Mouse (Mus musculus) intestine, embryonic 14.5 days (tissue): ENCODE data around the gene Tjp1. TPM values are rescaled to one million over a fixed set of nuclear protein-coding genes. Genes with fewer than 3 reads are reported as not detected.

Experiments used
- ATAC-seq: fragments of 200-750 bp; cut with Nextera tagmentation; replicated peaks from 2 replicates; pipeline ENCODE4 v1.8.0; 2017; ENCODE audit warnings: low read depth, moderate number of reproducible peaks, moderate TSS enrichment, moderate library complexity; ENCODE audit not compliant: low FRiP score, low TSS enrichment
- DNase-seq: peaks from one replicate; pipeline ENCODE4 v3.0.0-alpha.2; 2018; ENCODE audit warnings: low spot score
- H3K27ac ChIP-seq: fragments of 300-500 bp; sonication (generic); 2 replicates; pipeline ENCODE4 v1.5.1; 2014; ENCODE audit warnings: low read depth, mild to moderate bottlenecking, control low read depth
- H3K27me3 ChIP-seq: fragments of 300-500 bp; sonication (generic); replicated peaks from 2 replicates; pipeline ENCODE4 v1.6.1; 2014; ENCODE audit warnings: low read length, control low read depth; ENCODE audit not compliant: control insufficient read depth, insufficient read depth
- H3K36me3 ChIP-seq: fragments of 300-500 bp; sonication (generic); 2 replicates; pipeline ENCODE4 v1.6.1; 2014; ENCODE audit warnings: low read length, control low read depth; ENCODE audit not compliant: control insufficient read depth, insufficient read depth
- H3K4me1 ChIP-seq: fragments of 300-500 bp; sonication (generic); replicated peaks from 2 replicates; pipeline ENCODE4 v1.6.1; 2014; ENCODE audit warnings: low read length, control low read depth, mixed read lengths; ENCODE audit not compliant: control insufficient read depth, insufficient read depth
- H3K4me2 ChIP-seq: fragments of 300-500 bp; sonication (generic); 2 replicates; pipeline ENCODE4 v1.6.1; 2014; ENCODE audit warnings: low read length
- H3K4me3 ChIP-seq: fragments of 300-500 bp; sonication (generic); 2 replicates; pipeline ENCODE4 v1.5.1; 2014; ENCODE audit warnings: low read depth, low read length, control low read depth, mixed read lengths
- H3K9ac ChIP-seq: fragments of 300-500 bp; sonication (generic); 2 replicates; pipeline ENCODE4 v1.6.1; 2014; ENCODE audit warnings: mild to moderate bottlenecking, low read length
- H3K9me3 ChIP-seq: fragments of 300-500 bp; sonication (generic); 2 replicates; pipeline ENCODE4 v1.6.1; 2016; ENCODE audit warnings: low read length, control low read depth; ENCODE audit not compliant: control insufficient read depth
- WGBS: fragments of 180-500 bp; shearing (Covaris S2); extraction: QIAGEN DNeasy Blood & Tissue Kit; methylation state at CpG from one replicate; pipeline ENCODE4 v1.1.7; 2014; 5-methylcytosine and 5-hydroxymethylcytosine counted together
- polyA plus RNA-seq: library from polyadenylated mRNA; unstranded; fragments of >200 nt; fragmentation: Nextera tagmentation; extraction: Ambion mirVana; gene quantifications from 2 replicates; pipeline ENCODE4 v1.2.1, GENCODE M21; 2014

Tjp1 gene
- polyA plus RNA-seq, 1 experiment from 2014 or later = 15.9 TPM

DNA sequence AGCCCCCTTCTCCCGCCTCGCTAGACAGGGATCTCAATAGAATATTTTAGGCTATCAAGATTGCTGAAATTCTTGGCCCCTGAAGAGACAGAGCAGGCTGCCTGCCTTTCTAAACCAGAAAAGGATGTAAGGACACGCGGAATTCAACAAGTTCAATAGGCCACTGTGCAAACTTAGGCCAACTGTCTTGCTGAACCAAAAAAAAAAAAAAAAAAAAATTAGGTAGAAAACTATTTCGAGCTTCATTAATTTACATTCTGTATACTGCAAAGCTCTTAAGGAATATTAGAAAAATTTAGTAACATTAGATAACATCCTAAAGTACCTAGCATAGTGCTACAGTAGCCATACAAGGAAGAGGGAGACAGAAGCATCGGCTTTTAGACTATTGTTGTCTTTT lies 155.8 kb downstream of the Tjp1 start:
- Histone ChIP-seq H3K9ac (peak overlapping the region; percentile 85), H3K27me3 (no peaks in the 10 kb centered on the region), H3K4me1 (peaks cover 29% of the 10 kb centered on the region), H3K4me3 (peak overlapping the region; percentile 81; the same call in 1 of the 2 replicates), H3K36me3 (no peaks in the 10 kb centered on the region), H3K4me2 (peak overlapping the region; percentile 65), H3K9me3 (no peaks in the 10 kb centered on the region), H3K27ac (peak overlapping the region; percentile 96)
- no peak for DNase-seq
- no peak for ATAC-seq
- 44% methylated on average over 6 of the region's 6 CpGs for WGBS

DNA sequence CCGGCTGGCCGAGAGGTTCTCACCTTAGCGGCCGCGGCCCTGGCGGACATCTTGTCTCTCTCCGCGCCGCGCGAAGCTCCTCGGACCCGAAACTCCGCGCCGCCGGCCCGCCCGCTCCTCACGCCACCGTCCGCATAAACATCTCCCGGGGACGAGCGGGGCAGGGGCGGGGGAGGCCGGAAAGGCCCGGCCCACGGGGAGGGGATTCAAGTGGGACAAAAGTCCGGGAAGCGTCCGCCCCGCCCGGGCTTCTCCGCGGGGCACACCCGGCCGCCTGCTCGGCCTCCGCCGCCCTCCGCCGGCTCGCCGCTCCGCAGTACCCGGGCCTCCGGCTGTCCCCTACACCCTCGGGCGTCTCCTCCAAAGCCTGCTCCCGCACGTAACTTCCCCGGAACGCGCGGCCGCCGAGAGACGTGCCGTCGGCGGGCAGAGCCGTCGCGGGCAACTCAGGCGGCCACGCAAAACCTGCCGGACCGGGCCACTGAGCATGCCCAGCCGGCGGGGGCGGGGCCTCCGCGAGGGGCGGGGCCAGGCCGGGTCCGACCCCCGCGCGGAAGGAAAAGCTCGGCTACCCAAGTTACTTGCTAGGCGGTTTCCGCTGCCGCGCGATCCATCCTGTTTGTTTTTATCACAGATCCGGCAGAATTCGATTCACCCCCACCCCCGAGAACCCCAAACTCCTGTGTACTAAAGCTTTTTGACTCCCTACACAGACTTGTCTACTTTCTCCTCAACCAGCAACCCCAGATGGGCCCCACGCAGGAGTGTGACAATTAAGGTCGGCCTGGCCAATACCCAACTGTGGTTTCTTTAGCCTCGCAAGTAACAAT lies 156.6 kb downstream of the Tjp1 start:
- Histone ChIP-seq H3K9ac (peak overlapping the region; percentile 85), H3K9me3 (no peaks in the 10 kb centered on the region), H3K4me3 (peak overlapping the region; percentile 81), H3K27ac (peak overlapping the region; percentile 96), H3K36me3 (no peaks in the 10 kb centered on the region), H3K4me2 (peak overlapping the region; percentile 65), H3K27me3 (no peaks in the 10 kb centered on the region), H3K4me1 (peaks cover 32% of the 10 kb centered on the region)
- DNase-seq (peak; percentile 91), ATAC-seq (peak; percentile 93)
- under 1% methylated on average over 86 of the region's 92 CpGs for WGBS

DNA sequence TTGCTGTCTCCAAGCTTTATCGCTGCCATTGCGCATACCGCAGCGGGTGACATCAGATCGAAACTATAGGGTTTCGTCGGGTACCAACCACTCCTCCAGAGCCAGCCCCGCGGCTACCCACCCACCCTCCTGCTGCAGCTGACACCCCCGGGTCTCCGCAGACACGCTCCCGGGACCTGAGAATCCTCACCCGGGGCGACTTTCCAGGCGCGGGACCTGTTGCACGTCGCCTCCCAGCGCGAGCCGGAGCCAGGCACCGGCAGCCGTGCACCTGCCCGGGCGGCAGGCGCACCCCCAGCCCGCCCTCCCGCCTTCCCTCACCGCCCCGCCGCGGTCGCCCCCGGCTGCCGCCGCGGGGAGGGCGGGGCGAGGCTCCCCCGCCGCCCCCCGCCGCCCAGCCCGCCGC lies 157.2 kb downstream of the Tjp1 start:
- ATAC-seq (peak; percentile 56), DNase-seq (peak; percentile 80)
- Histone ChIP-seq H3K36me3 (no peaks in the 10 kb centered on the region), H3K27ac (peak overlapping the region; percentile 96), H3K9ac (peak overlapping the region; percentile 85), H3K9me3 (no peaks in the 10 kb centered on the region), H3K4me1 (peaks cover 32% of the 10 kb centered on the region), H3K27me3 (no peaks in the 10 kb centered on the region), H3K4me2 (peak overlapping the region; percentile 65), H3K4me3 (peak overlapping the region; percentile 81)
- WGBS = 1% methylated on average over 39 of the region's 46 CpGs

DNA sequence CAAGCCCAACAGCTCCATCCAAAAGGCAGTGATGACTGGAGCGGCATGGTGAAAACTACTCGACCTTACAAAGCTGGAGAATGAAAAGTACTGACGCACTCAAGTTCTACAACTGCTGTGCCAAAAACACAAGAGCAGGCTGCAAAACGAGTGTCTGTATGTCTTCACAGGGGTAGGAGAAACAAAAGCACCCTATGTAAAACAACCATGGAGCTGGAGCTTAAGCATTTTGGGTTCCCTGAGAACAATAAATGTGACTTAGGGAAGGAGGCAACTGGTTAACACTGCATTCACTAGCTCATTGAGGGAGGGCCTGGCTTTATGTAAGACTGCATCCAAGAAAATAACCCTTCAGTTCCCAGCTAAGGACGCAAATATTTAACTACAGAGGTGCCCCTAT lies 158.5 kb downstream of the Tjp1 start:
- peak overlapping the region; percentile 81 for H3K4me3 ChIP-seq
- 15% methylated on average over 5 of the region's 5 CpGs for WGBS
- no peaks in the 10 kb centered on the region for H3K27me3 ChIP-seq
- H3K36me3 ChIP-seq = no peaks in the 10 kb centered on the region
- peak overlapping the region; percentile 32 for H3K9ac ChIP-seq
- ATAC-seq = no peak
- H3K4me1 ChIP-seq = peaks cover 27% of the 10 kb centered on the region
- H3K27ac ChIP-seq = no peak overlapping the region
- no peaks in the 10 kb centered on the region for H3K9me3 ChIP-seq
- H3K4me2 ChIP-seq = peak overlapping the region; percentile 65
- no peak for DNase-seq

DNA sequence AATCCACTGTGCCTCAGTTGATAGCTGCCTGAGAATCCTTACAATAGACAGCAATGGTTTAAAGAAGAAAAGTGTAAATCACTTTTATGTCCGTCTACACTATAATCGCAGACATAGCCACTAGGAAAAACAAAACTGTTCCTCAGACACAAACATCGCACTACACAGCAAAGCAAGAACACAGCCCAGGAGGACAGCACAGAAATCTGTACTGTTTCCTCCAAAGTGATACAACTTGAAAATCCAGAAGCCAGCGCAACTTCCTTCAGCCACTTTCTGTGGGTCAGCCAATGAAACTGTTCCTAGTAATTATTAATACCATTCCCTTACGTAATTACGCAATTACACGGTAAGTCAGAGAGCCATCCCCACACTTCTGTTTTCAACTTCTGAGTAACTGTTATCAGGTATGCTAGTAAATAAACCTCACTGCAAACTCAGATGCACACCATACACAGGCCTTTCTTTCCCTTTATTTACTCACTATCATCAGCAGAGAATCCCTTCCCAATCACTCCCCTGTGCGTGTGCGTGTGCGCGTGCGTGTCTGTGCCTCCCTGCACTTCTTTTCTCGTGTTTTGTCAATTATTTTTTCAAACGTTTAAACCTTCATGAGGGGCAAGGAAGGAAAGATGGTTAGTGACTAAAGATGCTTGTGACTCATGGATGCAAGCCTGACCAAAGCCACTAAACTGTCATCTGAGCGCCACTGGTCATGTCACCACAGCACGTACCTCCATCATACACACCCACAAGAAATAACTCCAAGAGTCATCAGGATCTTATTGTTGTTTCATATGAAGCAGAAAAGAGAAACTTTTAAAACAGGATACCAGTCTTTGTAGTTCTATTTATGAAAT lies 160.0 kb downstream of the Tjp1 start:
- H3K27me3 ChIP-seq = no peaks in the 10 kb centered on the region
- peak overlapping the region; percentile 65; the same call in 1 of the 2 replicates for H3K4me2 ChIP-seq
- H3K27ac ChIP-seq = no peak overlapping the region
- H3K9ac ChIP-seq = no peak overlapping the region
- peaks cover 35% of the 10 kb centered on the region for H3K4me1 ChIP-seq
- ATAC-seq (no peak), DNase-seq (no peak)
- no peak overlapping the region for H3K4me3 ChIP-seq
- no peaks in the 10 kb centered on the region for H3K36me3 ChIP-seq
- no peaks in the 10 kb centered on the region for H3K9me3 ChIP-seq
- 68% methylated on average over 16 of the region's 16 CpGs for WGBS

DNA sequence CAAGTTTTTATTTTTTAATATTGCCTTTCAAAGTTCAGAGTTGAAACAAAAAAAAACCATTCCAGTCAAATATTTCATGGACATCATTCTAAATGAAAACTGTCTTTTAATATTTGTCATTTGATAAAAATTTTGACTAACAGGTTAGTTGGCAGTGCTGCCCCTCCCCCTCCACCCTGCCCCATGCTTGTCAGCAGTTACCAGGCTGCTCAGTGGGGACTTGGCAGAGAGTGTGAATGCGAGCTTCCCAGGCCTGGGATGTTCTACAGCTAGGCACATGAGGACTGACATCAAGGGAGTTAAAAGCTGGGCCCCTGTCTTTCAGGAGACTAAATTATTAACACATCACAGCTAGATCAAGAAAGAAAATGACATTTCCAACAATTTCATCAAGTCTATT lies 161.4 kb downstream of the Tjp1 start:
- Histone ChIP-seq H3K9me3 (no peaks in the 10 kb centered on the region), H3K4me3 (no peak overlapping the region), H3K9ac (no peak overlapping the region), H3K36me3 (no peaks in the 10 kb centered on the region), H3K4me2 (no peak overlapping the region), H3K27me3 (no peaks in the 10 kb centered on the region), H3K27ac (no peak overlapping the region), H3K4me1 (peaks cover 38% of the 10 kb centered on the region)
- no peak for DNase-seq
- ATAC-seq = no peak
- 10% methylated on average over 1 of the region's 1 CpGs for WGBS

DNA sequence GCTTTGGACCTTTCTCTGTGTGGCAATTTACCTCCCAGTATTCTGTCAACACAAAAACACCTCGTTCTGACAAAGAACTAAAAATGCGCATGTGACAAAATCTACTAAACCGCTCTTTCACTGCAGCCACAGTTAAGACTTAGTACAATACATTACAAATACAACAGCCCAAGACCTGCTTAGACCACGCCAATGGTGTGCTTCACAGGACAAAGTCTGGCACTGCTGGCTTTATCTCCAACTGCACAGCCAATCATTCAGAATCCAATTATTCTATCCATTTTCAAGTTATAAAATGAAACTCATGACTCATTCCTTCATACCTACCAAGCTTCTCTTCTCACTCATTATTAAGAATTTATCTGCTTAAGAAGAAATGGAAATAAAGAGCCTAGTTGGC lies 162.0 kb downstream of the Tjp1 start:
- H3K27me3 ChIP-seq = no peaks in the 10 kb centered on the region
- ATAC-seq (no peak), DNase-seq (no peak)
- no peak overlapping the region for H3K27ac ChIP-seq
- H3K4me1 ChIP-seq = peaks cover 44% of the 10 kb centered on the region
- H3K36me3 ChIP-seq = no peaks in the 10 kb centered on the region
- H3K9me3 ChIP-seq = no peaks in the 10 kb centered on the region
- no peak overlapping the region for H3K4me3 ChIP-seq
- H3K9ac ChIP-seq = no peak overlapping the region
- 86% methylated on average over 4 of the region's 4 CpGs for WGBS
- no peak overlapping the region for H3K4me2 ChIP-seq

DNA sequence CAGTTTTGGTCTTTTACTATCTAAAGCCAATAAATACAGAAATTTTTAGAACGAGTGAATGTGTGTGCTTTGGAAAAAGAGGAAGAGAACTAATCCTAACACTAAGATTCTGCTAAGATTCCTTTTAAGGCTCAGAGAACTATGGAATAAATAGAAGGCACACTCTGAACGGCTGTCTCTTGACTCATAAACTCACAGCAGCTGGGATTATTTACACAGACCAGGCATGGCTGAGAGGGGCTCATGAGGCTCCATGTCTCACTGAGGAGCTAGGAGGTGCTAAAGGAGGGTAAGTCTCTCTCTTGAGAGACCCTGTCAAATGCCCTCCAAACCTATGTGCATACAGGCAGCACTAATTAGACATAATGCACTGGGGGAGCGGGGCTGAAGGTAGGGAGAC lies 167.3 kb downstream of the Tjp1 start:
- no peaks in the 10 kb centered on the region for H3K9me3 ChIP-seq
- peaks cover 59% of the 10 kb centered on the region for H3K4me1 ChIP-seq
- peak overlapping the region; percentile 65; the same call in 1 of the 2 replicates for H3K27ac ChIP-seq
- no peak overlapping the region for H3K9ac ChIP-seq
- H3K27me3 ChIP-seq = no peaks in the 10 kb centered on the region
- peak overlapping the region; percentile 18 for H3K4me2 ChIP-seq
- 28% methylated on average over 3 of the region's 3 CpGs for WGBS
- H3K36me3 ChIP-seq = no peaks in the 10 kb centered on the region
- ATAC-seq = no peak
- no peak overlapping the region for H3K4me3 ChIP-seq
- peak; percentile 48 for DNase-seq
